Mouse (Mus musculus) stomach, postnatal 0 days (tissue): ENCODE measurements around the gene Minos1.

Experiments
- CTCF ChIP-seq: IDR thresholded peaks from 2 replicates; pipeline ENCODE4 v1.5.1; 2016; ENCODE audit warnings: antibody characterized with exemption, low read depth, mild to moderate bottlenecking, moderate library complexity
- EP300 ChIP-seq: optimal IDR thresholded peaks from 2 replicates; pipeline ENCODE3; 2016; ENCODE audit warnings: antibody characterized with exemption

DNA sequence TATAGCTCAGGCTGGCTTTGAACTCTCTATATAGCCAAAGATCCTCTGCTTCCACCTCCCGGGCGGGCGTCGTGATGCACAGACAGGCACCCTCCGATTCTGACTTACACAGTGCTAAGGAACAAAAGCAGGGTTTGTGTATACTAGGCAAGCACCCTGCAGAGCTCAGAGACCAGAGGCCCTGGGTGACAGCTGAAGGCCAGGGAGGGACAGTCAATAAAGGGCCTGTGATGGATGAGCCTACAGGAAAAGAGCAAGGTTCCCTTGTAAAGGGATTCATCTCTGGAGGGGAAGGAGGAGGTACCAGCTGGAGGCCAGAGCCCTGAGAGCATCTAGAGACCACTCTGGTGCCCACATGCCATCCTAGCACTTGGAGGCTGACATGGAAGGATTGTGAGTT, 77.5 kb downstream of the Minos1 start:
- TF ChIP-seq CTCF (no peak), EP300 (no peak)
